Mouse (Mus musculus): ENCODE measurements around the gene Anxa5. TPM values are rescaled to one million over a fixed set of nuclear protein-coding genes. Genes with fewer than 3 reads are reported as not detected.
A peak's percentile ranks its signal among the peaks of the same experiment; 100 is the strongest.

Anxa5 gene
- total RNA-seq, 2 experiments from 2014 or later: 35.1 to 55.7 TPM

GRCm38 (mm10) chr3:36462348-36462747 lies 13.3 kb downstream of the Anxa5 start:
- no peak overlapping the region for H3K27ac ChIP-seq
- DNase-seq: no peak
- intact Hi-C loops (cut with DNase I): no loop called here
- no peak overlapping the region for H3K4me3 ChIP-seq
- TF ChIP-seq CTCF (IDR thresholded peaks at IDR 0.05): no peak

- Histone ChIP-seq H3K4me3 (no peak overlapping the region), H3K27ac (no peak overlapping the region)
- TF ChIP-seq CTCF (IDR thresholded peaks at IDR 0.05): no peak
- intact Hi-C loops (cut with DNase I): no loop called here
- no peak for DNase-seq
These were observed 13.9 kb downstream of the Anxa5 start for GRCm38 (mm10) chr3:36461819-36462218.

DNA sequence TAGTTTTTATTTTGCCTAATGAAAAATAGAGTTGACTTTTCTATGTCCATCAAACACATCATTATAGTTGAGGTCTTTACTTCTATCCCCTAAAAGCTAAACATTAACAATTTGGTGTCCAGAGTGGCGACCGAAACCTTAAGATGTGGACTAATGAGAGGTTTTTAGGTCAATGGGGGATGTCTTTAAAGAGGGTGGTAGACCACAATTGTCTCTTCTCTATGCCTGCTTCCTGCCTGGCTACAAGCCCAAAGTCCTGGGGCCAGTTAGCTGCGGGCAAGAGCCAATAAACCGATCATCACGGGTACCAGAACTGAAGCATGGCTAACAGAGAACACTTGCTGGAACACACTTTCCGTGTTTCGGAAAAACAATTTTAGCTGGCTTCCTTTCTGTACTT lies 15.0 kb downstream of the Anxa5 start:
- intact Hi-C loops (cut with DNase I): no loop called here
- Histone ChIP-seq H3K27ac (no peak overlapping the region), H3K4me3 (no peak overlapping the region)
- no peak for DNase-seq
- no peak for TF ChIP-seq CTCF (IDR thresholded peaks at IDR 0.05)

DNA sequence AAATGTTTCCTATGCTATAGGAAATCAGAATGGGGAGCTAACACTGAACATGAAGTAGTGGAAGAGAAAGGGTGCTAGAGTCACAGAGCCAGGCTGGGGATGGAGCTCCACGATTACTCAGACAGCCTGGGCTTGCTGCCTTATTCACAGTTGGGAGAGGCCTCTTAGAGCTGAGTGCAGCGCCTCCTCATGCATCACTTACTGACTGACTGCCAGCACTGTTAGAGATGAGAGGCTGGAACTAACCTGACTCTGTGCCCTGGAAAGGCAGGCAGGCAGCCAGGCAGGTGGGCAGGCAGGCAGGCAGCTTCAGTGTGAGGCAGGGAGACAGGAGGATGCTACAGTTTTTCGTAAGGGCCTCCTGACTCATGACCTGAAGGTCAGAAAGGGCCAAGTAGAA lies 20.1 kb downstream of the Anxa5 start:
- intact Hi-C loops (cut with DNase I): no loop called here
- DNase-seq: peak; percentile 67
- no peak for TF ChIP-seq CTCF (IDR thresholded peaks at IDR 0.05)
- no peak overlapping the region; the same call in 1 of the 2 replicates for H3K27ac ChIP-seq
- H3K4me3 ChIP-seq: no peak overlapping the region

DNA sequence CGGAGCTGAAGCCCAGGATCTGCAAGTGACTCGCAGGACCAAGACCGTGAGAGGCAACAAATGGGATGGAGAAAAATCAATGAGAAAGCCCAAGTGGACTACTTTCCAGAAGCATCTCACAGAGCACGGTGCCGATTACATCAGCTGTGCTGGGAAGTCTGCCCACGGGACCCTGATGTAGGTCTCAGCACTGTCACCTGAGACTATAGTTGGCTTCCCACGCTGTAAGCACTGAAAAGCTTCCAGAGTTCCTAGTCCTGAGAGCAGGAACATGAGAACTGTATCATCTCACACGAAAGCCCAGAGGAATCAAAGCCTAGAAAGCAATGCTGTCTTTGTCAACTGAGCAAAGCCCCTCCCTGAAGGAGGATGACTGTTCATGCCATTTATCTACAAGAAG lies 20.6 kb downstream of the Anxa5 start:
- DNase-seq: peak; percentile 77
- intact Hi-C loops (cut with DNase I): no loop called here
- Histone ChIP-seq H3K27ac (peak overlapping the region; percentile 31; the same call in 1 of the 2 replicates), H3K4me3 (no peak overlapping the region)
- no peak for TF ChIP-seq CTCF (IDR thresholded peaks at IDR 0.05)

DNA sequence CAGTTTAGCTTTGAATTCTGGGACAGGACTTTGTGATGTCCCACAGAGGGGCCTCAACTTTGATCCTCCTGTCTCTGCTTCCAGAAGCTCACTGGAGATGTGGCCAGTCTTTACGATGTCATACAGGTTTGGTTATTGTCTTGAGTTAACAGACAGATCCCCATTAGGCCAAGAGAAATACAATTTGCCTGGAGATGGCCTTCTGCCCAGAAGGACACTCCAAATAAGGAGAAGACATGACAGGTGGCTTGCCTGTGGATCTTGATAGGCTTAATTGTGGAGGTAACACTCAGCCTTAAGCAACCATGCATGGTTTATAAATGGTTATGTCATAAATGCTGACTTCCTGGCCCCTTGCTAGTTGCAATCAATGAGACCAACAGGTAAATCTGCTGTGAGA lies 23.2 kb downstream of the Anxa5 start:
- TF ChIP-seq CTCF (IDR thresholded peaks at IDR 0.05): no peak
- Histone ChIP-seq H3K4me3 (no peak overlapping the region), H3K27ac (no peak overlapping the region)
- intact Hi-C loops (cut with DNase I): no loop called here
- no peak for DNase-seq

- Histone ChIP-seq H3K27ac (peak overlapping the region; percentile 35; the same call in 1 of the 2 replicates), H3K4me3 (no peak overlapping the region)
- intact Hi-C loops (cut with DNase I): no loop called here
- DNase-seq: peak; percentile 32
- no peak for TF ChIP-seq CTCF (IDR thresholded peaks at IDR 0.05)
These were observed 26.2 kb downstream of the Anxa5 start for GRCm38 (mm10) chr3:36449292-36450165.

- no peak for DNase-seq
- no peak for TF ChIP-seq CTCF (IDR thresholded peaks at IDR 0.05)
- H3K4me3 ChIP-seq: no peak overlapping the region
- H3K27ac ChIP-seq: no peak overlapping the region
- intact Hi-C loops (cut with DNase I): no loop called here
These were observed 28.8 kb downstream of the Anxa5 start for GRCm38 (mm10) chr3:36446918-36447317.

GRCm38 (mm10) chr3:36446506-36446905 lies 29.2 kb downstream of the Anxa5 start:
- DNase-seq: no peak
- no peak for TF ChIP-seq CTCF (IDR thresholded peaks at IDR 0.05)
- no peak overlapping the region for H3K4me3 ChIP-seq
- intact Hi-C loops (cut with DNase I): no loop called here
- H3K27ac ChIP-seq: no peak overlapping the region

DNA sequence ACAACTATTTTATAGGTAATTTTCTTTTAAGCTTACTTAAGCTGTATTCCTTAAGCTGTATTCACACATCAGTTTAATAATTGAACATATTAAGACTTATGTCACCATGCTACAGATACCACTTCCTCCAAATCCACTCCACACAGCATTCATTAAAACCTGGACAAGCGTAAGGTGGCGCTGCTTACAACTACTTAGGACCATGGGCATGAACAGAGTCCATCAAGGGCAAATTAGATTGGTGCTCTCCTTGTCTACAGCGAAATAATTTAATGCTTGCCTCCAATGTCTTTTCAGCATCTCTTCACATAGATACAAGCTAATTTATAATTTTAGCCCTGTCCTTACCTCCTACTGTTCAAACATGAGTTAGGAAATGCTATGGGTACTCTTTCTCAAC lies 29.7 kb downstream of the Anxa5 start:
- intact Hi-C loops (cut with DNase I): no loop called here
- no peak overlapping the region for H3K27ac ChIP-seq
- no peak for TF ChIP-seq CTCF (IDR thresholded peaks at IDR 0.05)

DNA sequence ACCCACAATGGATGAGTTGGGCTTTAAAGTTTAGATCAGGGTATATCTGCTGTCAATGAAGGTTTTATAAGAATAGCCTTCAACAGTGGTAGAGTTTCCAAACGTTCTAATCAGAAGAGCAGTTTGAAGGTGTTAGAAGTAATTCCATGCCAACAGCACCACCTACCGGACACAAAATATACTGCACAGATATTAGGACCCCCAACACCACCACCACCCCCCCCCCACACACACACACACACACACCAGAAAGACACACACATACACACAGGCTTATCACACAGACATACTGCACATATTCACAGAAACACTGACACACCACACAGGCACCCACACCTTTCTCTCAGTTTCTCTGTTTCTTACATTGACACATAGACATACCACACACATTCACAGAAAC lies 33.3 kb downstream of the Anxa5 start:
- no peak overlapping the region for H3K4me3 ChIP-seq
- intact Hi-C loops (cut with DNase I): loop anchor here (1.0 to 5.0 kb wide), 2 partner anchors 55 to 232 kb away; no protein-coding TSS in a partner anchor
- no peak overlapping the region for H3K27ac ChIP-seq
- DNase-seq: no peak
- TF ChIP-seq CTCF (IDR thresholded peaks at IDR 0.05): peak; percentile 65

More for the DNA sequence above, 29.7 kb downstream of the Anxa5 start:
- no peak overlapping the region for H3K4me3 ChIP-seq
- no peak for DNase-seq

GRCm38 (mm10) chr3:36440280-36440679 lies 35.4 kb downstream of the Anxa5 start:
- H3K4me3 ChIP-seq: no peak overlapping the region
- no peak for DNase-seq
- H3K27ac ChIP-seq: no peak overlapping the region
- intact Hi-C loops (cut with DNase I): loop anchor here (5.0 kb wide), 1 partner anchor 57 kb away; no protein-coding TSS in a partner anchor
- no peak for TF ChIP-seq CTCF (IDR thresholded peaks at IDR 0.05)

DNA sequence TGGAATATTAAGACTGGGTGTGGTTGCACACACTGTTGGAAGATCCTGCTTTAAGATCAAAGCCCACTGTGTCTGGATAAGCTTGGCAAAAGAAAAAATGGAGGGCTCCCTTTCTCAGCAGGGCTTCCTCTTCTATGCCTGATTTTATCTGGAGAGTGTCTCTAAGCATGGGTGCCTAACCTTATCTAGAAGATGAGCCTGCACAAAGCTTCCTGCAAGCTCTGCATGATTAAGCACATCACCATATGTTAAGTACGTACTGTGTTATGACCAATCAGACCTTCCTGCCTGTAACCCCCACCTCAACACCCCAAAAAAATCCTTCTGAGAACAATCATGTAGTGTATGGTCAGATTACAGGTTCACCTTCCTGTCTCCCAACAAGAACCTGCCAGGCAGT lies 45.3 kb downstream of the Anxa5 start:
- TF ChIP-seq CTCF (IDR thresholded peaks at IDR 0.05): no peak
- intact Hi-C loops (cut with DNase I): no loop called here
- Histone ChIP-seq H3K27ac (no peak overlapping the region), H3K4me3 (no peak overlapping the region)
- no peak for DNase-seq

GRCm38 (mm10) chr3:36427386-36427785 lies 48.3 kb downstream of the Anxa5 start:
- TF ChIP-seq CTCF (IDR thresholded peaks at IDR 0.05): no peak
- no peak overlapping the region for H3K27ac ChIP-seq

More at GRCm38 (mm10) chr3:36427386-36427785, 48.3 kb downstream of the Anxa5 start:
- H3K4me3 ChIP-seq: no peak overlapping the region
- intact Hi-C loops (cut with DNase I): no loop called here
- DNase-seq: no peak
